Mouse (Mus musculus) v-Abl transformed pro-B cells (cell line): ENCODE measurements at regions not wholly inside any gene's neighbourhood (a gene's known extent, or its start where the extent isn't known, plus 50 kb on each side); places are given as distances from the start of the nearest gene placed in this dataset.

Experiments
- in situ Hi-C, 2 experiments: fragments of 400-800 bp; cut with MboI; formaldehyde crosslinking; loops; one replicate each; pipeline ENCODE4 v1.15.1; 2025; ENCODE audit not compliant: unreplicated experiment in 2 of 2

DNA sequence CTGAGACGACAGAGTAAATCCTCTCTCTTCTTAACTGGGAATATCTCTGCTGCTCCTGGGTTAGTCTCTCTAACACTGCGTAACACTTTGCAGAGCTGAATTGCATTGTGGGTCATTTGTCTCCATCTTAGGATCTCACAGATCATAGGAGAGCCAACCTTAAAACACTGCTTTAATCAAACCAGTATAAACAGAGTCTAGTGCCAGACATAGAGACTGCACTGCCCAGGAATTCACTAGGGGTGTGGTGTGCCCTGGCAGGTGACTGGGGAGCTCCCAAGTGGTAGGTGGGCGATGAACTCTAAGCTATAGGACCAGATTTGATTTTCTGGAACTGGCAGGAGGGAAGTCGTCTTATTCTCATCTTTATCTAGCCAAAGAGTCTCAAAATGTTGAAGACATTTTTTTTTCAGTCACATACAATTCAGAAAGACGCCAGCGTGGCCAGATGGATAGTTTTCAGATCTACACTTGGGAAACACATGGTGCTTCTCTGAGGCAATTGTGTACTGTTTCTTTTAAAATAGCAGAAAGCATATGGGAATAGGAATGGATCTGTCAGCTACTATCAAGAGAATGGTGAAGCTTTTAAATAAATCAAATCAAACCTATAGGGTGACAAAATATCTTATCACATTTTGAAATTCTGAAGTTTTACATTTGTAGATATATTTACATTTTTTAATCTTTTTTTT, 175.7 kb downstream of the Spry2 start:
- in situ Hi-C loops = no loop called here

DNA sequence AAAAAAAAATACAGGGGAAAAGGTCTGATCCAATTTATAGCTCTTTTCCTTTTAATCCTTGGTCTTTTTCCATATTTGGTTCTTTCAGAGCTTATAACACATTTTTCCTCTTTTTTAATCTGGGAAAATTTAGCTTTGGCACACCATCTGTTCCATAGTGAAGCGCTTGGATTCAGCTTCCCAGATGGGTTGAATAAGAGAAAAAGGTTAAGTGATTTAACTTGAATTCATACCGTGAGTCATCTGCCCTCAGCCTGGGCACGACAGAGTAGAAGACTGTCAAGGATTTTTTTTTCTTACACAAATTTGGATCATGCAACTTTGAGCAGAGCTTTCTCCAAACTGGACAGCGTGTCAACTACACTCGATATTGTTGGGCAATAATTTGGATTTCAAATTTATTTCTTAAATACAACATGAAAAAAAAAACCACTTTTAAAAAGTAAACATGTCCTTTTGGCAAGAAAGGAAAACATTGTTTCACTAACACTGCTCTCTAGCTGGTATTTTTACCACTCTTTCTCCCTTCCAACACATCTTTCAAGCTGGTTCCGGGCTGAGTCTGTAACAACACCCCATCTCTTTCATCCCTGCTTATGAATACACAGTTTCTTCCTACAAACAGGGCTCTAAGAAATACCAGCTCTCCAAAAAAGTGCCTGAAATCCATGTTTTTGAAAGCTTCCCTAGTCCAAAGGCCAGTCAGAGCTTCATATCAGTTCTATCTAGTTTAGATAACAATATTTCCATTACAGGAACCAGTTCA, 177.8 kb downstream of the Spry2 start:
- in situ Hi-C loops = no loop called here

DNA sequence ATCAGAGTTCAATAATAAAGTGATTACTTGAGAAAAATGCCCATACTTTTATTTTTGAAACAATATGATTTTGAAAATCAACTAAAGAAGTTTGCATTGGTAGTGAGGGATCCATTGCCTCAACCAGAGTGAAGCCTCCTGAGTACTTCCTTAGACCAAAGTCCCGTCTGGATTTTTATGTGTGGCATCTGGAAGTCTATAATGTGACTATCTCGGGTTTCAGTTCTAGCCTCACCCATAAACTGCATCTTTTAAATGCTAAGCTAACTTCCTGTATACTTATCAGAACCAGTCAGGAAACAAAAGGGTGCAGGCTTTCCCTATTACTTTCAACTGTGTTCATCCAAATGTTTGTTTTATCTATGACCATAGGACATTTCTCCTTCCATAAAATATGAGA, 178.8 kb downstream of the Spry2 start:
- in situ Hi-C loops = no loop called here

DNA sequence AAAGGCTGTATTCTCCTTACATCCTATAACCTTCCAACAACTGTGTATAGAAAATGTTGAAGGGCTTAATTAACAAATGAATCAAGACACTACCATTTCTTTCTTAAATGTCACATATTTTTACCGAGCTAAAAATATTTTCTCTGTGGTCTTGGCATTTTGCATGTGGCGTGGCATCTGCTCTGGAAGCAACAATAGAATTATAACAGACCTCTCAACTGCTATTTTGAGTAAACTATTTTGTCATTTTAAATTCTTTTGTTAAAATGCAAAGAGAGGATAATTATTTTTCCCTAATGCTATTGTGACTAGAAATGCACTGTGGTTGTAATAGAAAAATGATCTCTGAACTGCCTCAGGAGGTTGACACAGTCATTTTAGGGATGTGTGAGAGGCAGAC, 187.9 kb downstream of the Spry2 start:
- in situ Hi-C loops = no loop called here

DNA sequence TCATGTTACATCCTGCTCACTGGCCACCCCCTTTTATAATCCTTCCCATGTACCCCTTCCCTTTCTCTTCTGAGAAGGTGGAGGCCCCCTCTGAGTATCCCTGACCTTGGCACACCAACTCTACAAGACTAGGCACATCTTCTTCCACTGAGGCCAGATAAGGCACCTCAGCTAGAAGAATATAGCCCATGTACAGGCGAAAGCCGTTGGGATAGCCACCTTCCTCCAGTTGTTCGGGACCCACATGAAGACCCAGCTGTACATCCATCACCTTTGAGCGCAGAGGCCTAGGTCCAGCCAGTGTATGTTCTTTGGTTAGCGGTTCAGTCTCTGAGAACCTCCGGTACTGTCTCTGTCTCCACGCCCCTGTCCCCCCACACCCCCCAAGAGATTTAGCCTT, 189.9 kb downstream of the Spry2 start:
- in situ Hi-C loops = no loop called here

DNA sequence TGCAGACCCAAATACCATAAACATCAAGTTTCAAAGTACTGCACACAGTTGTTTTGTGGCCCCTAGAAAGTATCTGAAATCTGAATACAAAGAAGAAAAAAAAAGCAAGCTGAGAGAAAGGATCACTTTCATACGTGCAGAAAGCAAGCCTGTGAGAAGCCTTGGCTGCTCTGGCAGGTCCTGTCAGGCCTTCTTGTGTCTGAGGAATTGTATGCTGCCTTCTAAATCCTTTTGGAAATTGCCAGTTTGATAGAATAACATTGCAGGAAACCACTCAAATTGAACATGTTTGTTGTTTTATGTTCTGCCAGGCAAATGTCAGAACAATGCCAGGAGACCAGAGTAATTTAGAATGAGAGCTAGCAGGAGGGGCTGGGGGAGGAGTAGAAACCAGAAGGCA, 198.0 kb downstream of the Spry2 start:
- in situ Hi-C loops = no loop called here

DNA sequence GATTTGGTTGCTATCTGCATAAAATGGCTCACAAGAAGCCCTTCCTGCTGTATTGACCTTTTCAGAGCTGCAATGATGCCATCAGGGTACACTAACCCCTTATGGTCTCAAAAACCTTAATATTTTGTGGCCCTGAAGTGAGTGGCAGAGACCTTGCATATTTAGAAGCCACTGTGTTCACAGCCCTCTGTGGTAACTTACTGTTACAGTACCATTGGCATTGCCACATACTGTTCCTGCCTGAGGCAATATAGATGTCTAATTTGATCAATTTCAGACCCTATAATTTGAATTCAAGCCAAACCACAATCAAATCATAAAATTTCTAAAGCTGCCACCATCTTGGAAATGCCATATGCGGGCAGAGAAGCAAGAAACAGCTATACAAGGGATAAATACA, 198.5 kb downstream of the Spry2 start:
- in situ Hi-C loops = no loop called here

DNA sequence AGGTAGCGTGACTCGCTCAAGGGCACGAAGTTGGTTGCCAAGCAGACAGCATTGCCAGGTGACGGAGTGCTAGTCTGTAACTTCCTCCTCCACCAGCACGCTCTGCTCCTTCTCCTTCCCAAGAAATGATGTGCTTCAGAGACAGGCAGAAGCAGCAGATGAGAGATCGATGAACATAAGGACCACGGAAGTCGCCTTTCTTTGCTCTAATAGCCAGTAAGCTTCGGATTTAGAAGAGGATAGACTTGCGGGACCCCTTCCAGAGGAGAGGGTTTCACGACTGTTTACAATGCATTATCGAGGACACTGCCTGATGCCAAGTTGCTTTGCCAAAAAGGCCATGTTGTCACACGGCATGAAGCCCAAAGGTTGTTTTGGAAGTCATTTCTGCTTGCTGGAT, 199.2 kb downstream of the Spry2 start:
- in situ Hi-C loops = no loop called here

DNA sequence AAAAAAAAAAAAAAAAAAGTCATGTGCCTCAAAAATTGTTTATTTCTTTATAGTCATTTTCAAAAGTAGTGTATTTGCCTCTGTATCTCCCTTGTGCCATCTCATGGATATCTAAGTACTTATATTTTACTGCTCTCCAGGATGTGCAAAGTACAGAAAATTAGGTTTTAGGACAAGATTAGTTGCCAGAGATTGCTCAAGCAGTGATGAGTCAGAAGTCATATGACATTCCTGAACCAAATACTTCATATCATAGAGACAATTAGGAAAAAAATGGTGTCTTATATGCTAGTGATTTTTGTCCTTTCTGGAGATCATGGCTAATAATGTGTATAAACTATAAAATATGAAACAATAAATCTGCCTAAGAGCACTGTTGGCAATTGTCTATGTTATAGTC, 201.7 kb downstream of the Spry2 start:
- in situ Hi-C loops = no loop called here

DNA sequence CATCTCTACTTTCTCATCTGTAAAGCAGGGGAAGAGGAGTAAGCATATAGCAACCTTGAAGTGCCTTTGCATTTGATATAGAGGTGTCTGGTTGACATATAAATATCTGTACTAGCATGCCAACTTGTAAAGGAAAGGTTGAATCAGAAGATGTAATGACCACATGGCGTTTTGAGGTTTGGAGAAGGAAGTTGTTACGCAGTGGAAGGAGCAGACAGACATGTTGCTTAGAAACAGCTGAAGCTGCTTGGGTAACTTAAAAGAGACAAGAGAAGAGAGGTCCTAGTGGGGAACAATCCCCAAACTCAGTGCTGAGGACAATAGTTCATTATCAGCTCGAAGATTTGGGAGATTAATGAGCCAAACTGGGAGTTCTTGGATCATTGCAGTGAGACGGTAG, 202.9 kb downstream of the Spry2 start:
- in situ Hi-C loops = no loop called here

DNA sequence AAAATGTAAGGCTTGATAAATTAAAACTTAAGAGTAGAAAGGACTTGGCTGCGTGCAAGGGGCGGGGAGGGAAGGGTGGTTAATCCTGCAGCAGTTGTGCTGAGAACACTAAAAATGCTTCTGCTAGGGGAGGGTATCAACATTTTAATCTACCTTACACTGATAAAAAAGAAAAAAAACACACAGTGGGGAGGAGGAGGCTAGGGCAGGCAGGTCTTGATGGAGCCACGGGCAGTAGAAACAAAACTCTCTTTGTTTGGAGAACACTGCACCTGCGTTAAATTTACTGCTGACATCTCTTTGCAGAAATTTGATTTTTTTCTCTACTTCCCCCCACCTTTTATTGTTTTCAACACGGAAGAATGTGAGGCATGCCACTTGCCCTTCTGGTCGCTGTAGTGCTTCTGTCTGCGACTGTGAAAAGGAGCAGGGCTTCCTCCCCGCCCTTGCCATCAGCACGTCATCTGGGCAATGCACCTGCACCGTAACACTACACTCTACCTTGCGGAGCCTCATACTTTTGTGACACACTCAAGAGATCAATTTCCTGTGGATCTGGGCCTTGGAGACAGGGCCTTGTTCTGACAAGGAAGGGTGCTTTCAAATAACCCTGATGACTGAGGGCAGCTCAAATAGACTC, 211.7 kb downstream of the Spry2 start:
- in situ Hi-C loops = no loop called here

DNA sequence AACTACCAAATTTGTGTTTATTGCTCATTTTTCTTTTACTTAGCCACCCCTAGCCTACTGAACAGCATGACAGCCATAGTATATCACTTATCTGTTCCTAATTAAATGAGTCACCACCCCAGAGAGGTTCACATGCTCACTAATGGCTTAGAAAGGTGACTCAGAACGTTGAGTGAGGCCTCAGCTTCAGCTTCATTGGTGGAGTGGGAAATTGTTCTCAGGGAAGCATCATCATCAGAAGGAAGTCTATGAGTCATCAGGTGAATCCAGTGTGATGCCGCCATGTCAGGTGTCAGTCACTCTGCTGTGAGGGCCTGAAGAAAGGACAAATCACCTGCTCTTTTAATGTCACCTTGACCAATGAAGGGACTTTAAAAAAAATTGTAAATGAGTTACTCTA, 212.3 kb downstream of the Spry2 start:
- in situ Hi-C loops = no loop called here

DNA sequence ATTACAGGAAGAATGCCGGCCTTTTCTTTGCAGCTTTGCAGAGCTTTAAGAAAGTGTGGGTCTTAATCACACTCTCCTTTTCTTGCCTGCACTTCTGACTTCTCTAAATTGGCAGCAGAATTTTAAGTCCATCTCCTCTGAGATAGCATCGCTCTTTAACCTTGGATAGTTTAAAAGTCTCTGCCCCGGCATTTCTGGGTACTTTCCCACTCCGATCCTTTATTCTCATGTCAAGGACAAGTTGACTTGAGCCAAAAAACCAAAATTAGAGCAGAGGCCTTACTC, 220.0 kb downstream of the Spry2 start:
- in situ Hi-C loops = no loop called here

DNA sequence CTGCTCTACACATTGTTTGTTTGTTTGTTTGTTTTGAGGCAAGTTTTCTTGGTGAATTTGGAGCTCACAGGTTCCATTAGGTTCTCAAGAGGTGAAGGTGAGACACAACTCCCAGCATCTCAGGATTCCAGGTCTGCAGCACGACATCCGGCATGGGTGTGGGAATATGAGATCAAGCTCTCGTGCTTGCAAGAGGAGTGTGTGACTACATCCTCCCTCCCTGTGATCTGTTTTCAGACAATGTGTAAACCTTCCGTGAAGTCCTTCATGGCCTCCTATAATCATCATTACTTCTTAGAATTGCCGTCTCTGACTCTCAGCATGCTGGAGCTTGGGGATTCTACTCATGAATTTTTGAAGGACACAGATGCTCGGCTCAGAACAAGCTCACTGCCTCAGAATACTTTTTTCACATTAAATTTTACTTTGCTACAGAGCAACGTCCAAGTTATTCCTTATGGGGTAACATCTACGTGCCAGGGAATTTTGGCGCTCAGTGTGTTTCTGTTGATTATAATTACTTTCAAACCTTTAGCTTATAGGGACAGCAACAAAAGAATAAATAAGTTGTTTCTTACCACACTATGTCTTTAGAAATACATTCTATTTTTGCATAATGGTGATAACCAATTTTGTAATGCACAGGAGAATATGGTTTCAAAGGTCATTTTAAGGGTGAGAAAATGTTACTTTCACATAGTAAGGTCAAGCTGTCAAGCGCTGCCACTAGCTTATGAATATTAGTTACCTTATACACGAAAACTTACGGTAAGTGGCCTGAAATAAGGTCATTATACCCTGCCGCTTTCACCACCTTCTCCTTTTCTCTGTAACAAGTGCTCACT, 220.6 kb downstream of the Spry2 start:
- in situ Hi-C loops = no loop called here

DNA sequence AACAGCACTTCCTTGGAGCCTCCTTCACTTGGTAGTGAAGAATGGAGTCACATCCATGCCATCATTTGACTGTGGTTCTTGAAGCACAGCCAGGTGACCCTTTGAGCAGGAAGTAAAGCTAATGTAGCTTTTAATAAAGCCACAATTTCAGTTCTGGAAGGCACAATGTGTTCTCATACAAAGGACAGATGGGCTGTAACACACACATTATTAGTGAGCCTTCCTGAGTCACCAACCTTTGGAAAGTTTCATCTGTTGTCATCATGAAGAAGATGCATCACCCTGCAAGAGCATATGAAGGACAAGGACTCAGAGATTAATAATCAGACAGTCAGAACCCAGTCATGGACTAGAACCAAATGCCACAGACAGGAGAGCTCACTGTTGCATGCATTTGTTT, 221.6 kb downstream of the Spry2 start:
- in situ Hi-C loops = no loop called here

DNA sequence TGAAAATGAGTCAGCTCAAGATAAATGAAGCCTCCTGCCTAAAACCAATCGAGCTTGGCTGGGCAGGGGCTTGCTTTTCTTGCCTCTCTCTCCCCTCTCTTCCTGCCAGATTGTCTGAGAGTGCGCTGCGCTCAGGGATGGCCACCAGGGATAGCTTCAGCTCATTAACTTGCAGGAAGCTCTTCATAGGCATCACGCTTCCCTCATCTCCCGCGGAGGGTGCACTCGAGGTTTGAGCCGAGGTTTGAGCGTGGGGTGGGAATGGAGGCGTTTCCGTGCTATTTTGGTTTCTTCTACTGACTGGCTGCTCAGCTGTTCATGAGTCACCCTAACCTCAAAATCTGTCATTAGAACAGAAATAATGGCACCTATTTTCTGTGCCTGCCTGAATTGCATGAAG, 227.7 kb downstream of the Spry2 start:
- in situ Hi-C loops = no loop called here

DNA sequence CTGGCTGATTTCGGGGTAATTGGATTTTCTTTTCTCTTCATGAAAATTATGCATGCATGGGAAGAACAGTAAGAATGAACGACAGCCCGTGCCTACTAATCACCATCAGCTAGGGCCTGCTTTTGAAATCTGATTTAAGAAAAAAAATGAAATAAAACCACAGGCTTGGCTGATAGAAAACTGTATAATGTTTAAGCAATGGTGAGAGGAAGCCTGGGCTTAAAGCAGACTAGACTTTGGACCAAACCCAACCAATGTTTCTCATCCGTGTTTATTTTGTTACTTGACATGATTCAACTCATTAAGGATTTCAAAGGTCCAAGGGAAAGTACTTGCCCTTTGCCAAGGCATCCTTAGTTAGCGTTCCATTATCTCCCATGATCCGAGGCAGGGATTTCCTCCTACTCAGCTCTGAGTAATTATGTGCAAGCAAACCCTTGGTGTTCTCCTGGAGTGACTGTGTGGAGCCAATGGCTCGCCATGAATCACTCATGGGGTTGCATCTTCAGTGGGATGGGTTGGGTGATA, 231.9 kb downstream of the Spry2 start:
- in situ Hi-C loops = no loop called here

DNA sequence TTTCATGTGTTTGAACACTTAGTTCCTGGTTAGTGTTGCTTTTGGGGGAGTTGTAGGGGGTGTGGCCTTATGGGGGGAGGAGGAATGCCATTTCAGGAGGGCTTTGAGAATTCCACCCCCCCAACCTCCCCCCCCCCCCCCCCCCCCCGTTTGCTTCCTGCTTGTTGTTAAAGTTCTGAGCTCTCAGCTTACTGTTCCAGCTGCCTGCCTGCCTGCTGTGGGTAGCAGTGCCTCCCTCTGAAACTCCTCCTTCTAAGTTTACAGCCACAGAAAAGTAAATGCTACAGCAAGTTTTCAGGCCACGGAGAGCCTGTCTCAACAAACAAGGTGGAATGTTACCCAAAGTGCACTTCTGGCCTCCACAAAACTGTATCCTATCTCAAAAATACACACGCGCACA, 233.1 kb downstream of the Spry2 start:
- in situ Hi-C loops = no loop called here

DNA sequence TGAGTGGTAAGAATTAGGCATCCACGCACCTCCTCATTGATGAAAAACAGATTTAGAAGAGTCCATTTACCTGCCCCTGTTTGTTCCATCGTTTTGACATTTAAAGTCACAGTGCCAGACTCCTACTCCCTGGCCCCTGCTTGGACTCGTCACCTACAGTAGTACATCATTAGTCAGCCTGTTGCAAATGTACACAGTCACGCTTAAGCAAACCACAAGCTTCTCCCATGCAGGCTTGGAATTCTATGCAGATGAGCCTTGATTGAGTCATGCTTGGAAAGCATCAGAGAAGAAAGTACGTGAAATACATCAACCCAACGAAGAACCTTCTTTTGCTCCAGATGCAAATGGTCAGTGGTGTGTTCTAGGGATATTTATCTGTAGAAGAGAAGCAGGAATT, 233.8 kb downstream of the Spry2 start:
- in situ Hi-C loops = no loop called here

DNA sequence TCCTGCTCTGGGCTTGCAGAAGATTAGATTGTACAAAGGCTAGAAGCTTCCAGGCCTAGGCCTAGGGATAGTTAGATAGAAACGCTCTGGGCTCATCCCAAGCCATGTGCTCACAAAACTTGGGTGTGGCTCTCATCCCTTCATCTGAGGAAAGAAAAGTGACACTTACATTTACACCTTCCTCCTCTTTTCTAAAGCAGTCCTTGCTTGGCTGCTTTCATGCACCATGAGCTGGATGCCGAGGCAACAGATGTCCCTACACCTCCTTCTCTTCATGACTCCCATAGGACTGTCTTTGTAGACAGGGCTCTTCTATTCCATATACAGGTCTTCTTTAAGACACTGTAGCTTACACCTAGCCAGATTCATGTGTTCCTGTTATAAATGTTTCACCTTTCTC, 238.3 kb downstream of the Spry2 start:
- in situ Hi-C loops = no loop called here

DNA sequence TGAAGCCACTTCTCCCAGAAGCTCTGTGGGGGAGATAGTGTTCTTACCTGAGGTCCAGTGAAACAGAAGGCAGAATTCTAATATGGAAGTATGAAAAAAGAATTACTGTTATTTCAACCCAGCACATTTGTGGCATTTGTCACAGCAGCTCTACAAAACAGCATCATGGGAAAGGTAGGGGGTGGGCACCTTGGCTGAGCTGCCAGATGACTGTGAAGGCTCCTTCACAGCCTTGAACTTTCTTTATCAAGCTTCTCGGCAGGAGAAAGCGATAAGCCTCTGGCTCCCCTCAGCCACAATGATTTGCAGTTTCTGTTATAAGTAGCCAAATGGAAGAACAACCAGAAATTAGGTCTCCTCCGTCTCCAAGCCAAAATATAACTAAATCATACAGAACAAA, 249.5 kb downstream of the Spry2 start:
- in situ Hi-C loops = no loop called here
